10 mouse cellular contexts compared by ENCODE assay signal in genomic region chr1:166782106-166782505, GRCm38 (mm10).
DNase-seq lines count a peak whose midpoint lies in the region; ATAC-seq and TF ChIP-seq lines count a peak whose summit lies in the region.
"Had no signal": no experiment of that assay in that cellular context is flagged by ENCODE, and none has a peak within 500 bp of the region (broad histone marks: within the 10 kb centered on the region; RNA-seq: fewer than 3 reads in every experiment).

No protein-coding gene starts in this region.

- H3K36me3 ChIP-seq in forebrain, embryonic 14.5 days (ENCODE audit: control insufficient read depth, insufficient read depth, low read length): no peaks in the 10 kb centered on the region
- no peaks in the 10 kb centered on the region for H3K36me3 ChIP-seq in forebrain, embryonic 10.5 days (replicated peaks)
- no peaks in the 10 kb centered on the region for H3K36me3 ChIP-seq in midbrain, embryonic 13.5 days
- no peaks in the 10 kb centered on the region for H3K36me3 ChIP-seq in midbrain, embryonic 15.5 days (replicated peaks)
- no peaks in the 10 kb centered on the region for H3K36me3 ChIP-seq in liver, postnatal 0 days (replicated peaks; ENCODE audit: insufficient read depth, low read length)
- no peaks in the 10 kb centered on the region for H3K36me3 ChIP-seq in stomach, postnatal 0 days (ENCODE audit: control insufficient read depth, insufficient read depth, low read length)
- H3K36me3 ChIP-seq: heart, embryonic 13.5 days had no signal

- H3K27ac ChIP-seq in forebrain, embryonic 14.5 days (ENCODE audit: low read depth, low read length): no peak overlapping the region
- H3K27ac ChIP-seq in forebrain, embryonic 10.5 days: no peak overlapping the region
- H3K27ac ChIP-seq in midbrain, embryonic 13.5 days: no peak overlapping the region
- H3K27ac ChIP-seq in midbrain, embryonic 15.5 days: no peak overlapping the region
- H3K27ac ChIP-seq in liver, postnatal 0 days (ENCODE audit: low read depth): no peak overlapping the region
- no peak overlapping the region for H3K27ac ChIP-seq in stomach, postnatal 0 days (replicated peaks)
- H3K27ac ChIP-seq: heart, embryonic 13.5 days had no signal

- 0 out of 2 replicates have a peak, but pooled peaks have one; percentile 32 for ATAC-seq in forebrain, embryonic 14.5 days
- peak; percentile 56; the same call in 1 of the 2 replicates for ATAC-seq in midbrain, embryonic 13.5 days
- no peak; the same call in 1 of the 2 replicates for ATAC-seq in midbrain, embryonic 15.5 days (replicated peaks)
- ATAC-seq in cerebellum, adult (ENCODE audit: insufficient number of reproducible peaks, low FRiP score, low TSS enrichment): peak; percentile 90
- ATAC-seq in liver, postnatal 0 days: no peak
- no peak for ATAC-seq in stomach, postnatal 0 days (ENCODE audit: low FRiP score, low TSS enrichment)

- no peaks in the 10 kb centered on the region for H3K27me3 ChIP-seq in forebrain, embryonic 14.5 days (replicated peaks; ENCODE audit: control insufficient read depth, insufficient read depth, low read length)
- H3K27me3 ChIP-seq in forebrain, embryonic 10.5 days (ENCODE audit: poor library complexity, severe bottlenecking): no peaks in the 10 kb centered on the region
- no peaks in the 10 kb centered on the region for H3K27me3 ChIP-seq in midbrain, embryonic 13.5 days
- H3K27me3 ChIP-seq in midbrain, embryonic 15.5 days (replicated peaks): no peaks in the 10 kb centered on the region
- H3K27me3 ChIP-seq in liver, postnatal 0 days (ENCODE audit: insufficient read depth, low read length): no peaks in the 10 kb centered on the region
- H3K27me3 ChIP-seq in stomach, postnatal 0 days (ENCODE audit: control insufficient read depth, insufficient read depth, low read length): no peaks in the 10 kb centered on the region
- H3K27me3 ChIP-seq: heart, embryonic 13.5 days had no signal

- DNase-seq in forebrain, embryonic 14.5 days (ENCODE audit: low spot score): peak; percentile 77
- DNase-seq in forebrain, embryonic 10.5 days (ENCODE audit: extremely low spot score, low spot score): no peak
- peak; percentile 38 to 64 for DNase-seq in frontal cortex, postnatal 36 days (ENCODE audit: low spot score in 2 of 2)
- DNase-seq in liver, postnatal 0 days: peak; percentile 17
- no peak for DNase-seq in stomach, postnatal 0 days (ENCODE audit: low spot score)

- no peak overlapping the region for H3K4me2 ChIP-seq in forebrain, embryonic 14.5 days (ENCODE audit: low read length)
- no peak overlapping the region for H3K4me2 ChIP-seq in midbrain, embryonic 13.5 days (replicated peaks)
- no peak overlapping the region for H3K4me2 ChIP-seq in midbrain, embryonic 15.5 days
- no peak overlapping the region for H3K4me2 ChIP-seq in liver, postnatal 0 days (ENCODE audit: low read depth, low read length)
- no peak overlapping the region for H3K4me2 ChIP-seq in stomach, postnatal 0 days (replicated peaks; ENCODE audit: low read depth)
- H3K4me2 ChIP-seq: heart, embryonic 13.5 days had no signal

- 68% methylated on average over 1 of the region's 1 CpGs for WGBS in forebrain, embryonic 14.5 days
- WGBS in forebrain, embryonic 10.5 days: 76% methylated on average over 1 of the region's 1 CpGs
- WGBS in midbrain, embryonic 13.5 days: 72% methylated on average over 1 of the region's 1 CpGs
- 70% methylated on average over 1 of the region's 1 CpGs for WGBS in midbrain, embryonic 15.5 days
- WGBS in liver, postnatal 0 days (ENCODE audit: insufficient replicate concordance): 53% methylated on average over 1 of the region's 1 CpGs
- 41% methylated on average over 1 of the region's 1 CpGs for WGBS in stomach, postnatal 0 days

- H3K9ac ChIP-seq in forebrain, embryonic 14.5 days (ENCODE audit: low read length): no peak overlapping the region
- no peak overlapping the region for H3K9ac ChIP-seq in midbrain, embryonic 13.5 days (replicated peaks)
- no peak overlapping the region for H3K9ac ChIP-seq in midbrain, embryonic 15.5 days
- H3K9ac ChIP-seq in liver, postnatal 0 days (replicated peaks): no peak overlapping the region
- no peak overlapping the region for H3K9ac ChIP-seq in stomach, postnatal 0 days (ENCODE audit: low read length)
- H3K9ac ChIP-seq: heart, embryonic 13.5 days had no signal

- no peak overlapping the region for H3K4me3 ChIP-seq in forebrain, embryonic 14.5 days (ENCODE audit: low read depth, low read length)
- no peak overlapping the region for H3K4me3 ChIP-seq in forebrain, embryonic 10.5 days
- H3K4me3 ChIP-seq in midbrain, embryonic 13.5 days (replicated peaks): no peak overlapping the region
- no peak overlapping the region for H3K4me3 ChIP-seq in midbrain, embryonic 15.5 days
- no peak overlapping the region for H3K4me3 ChIP-seq in liver, postnatal 0 days (ENCODE audit: low read depth, low read length)
- no peak overlapping the region for H3K4me3 ChIP-seq in stomach, postnatal 0 days (ENCODE audit: low read depth, low read length)
- H3K4me3 ChIP-seq: heart, embryonic 13.5 days; megakaryocyte, embryonic 14.5 days had no signal

- no peaks in the 10 kb centered on the region for H3K4me1 ChIP-seq in forebrain, embryonic 14.5 days (ENCODE audit: control insufficient read depth, insufficient read depth, low read length)
- no peaks in the 10 kb centered on the region for H3K4me1 ChIP-seq in forebrain, embryonic 10.5 days
- H3K4me1 ChIP-seq in midbrain, embryonic 13.5 days (replicated peaks): no peaks in the 10 kb centered on the region
- H3K4me1 ChIP-seq in midbrain, embryonic 15.5 days: no peaks in the 10 kb centered on the region
- no peaks in the 10 kb centered on the region for H3K4me1 ChIP-seq in liver, postnatal 0 days (ENCODE audit: insufficient read depth)
- H3K4me1 ChIP-seq in stomach, postnatal 0 days (replicated peaks; ENCODE audit: control insufficient read depth, insufficient read depth): no peaks in the 10 kb centered on the region
- H3K4me1 ChIP-seq: heart, embryonic 13.5 days had no signal

- no peak for TF ChIP-seq EP300 in liver, postnatal 0 days (IDR thresholded peaks at IDR 0.05; ENCODE audit: low read depth)
- TF ChIP-seq EP300 in stomach, postnatal 0 days (optimal IDR thresholded peaks at IDR 0.05): no peak

- peak; percentile 64 for TF ChIP-seq CTCF in liver, postnatal 0 days (IDR thresholded peaks at IDR 0.05; ENCODE audit: low read depth)
- TF ChIP-seq CTCF in stomach, postnatal 0 days (IDR thresholded peaks at IDR 0.05; ENCODE audit: low read depth): peak; percentile 71

- H3K9me3 ChIP-seq in forebrain, embryonic 14.5 days (replicated peaks; ENCODE audit: control insufficient read depth, low read length): no peaks in the 10 kb centered on the region
- no peaks in the 10 kb centered on the region for H3K9me3 ChIP-seq in forebrain, embryonic 10.5 days
- no peaks in the 10 kb centered on the region for H3K9me3 ChIP-seq in midbrain, embryonic 13.5 days
- no peaks in the 10 kb centered on the region for H3K9me3 ChIP-seq in midbrain, embryonic 15.5 days
- no peaks in the 10 kb centered on the region for H3K9me3 ChIP-seq in liver, postnatal 0 days (ENCODE audit: low read length)
- no peaks in the 10 kb centered on the region for H3K9me3 ChIP-seq in stomach, postnatal 0 days (ENCODE audit: control insufficient read depth, low read length)
- H3K9me3 ChIP-seq: heart, embryonic 13.5 days; megakaryocyte, embryonic 14.5 days had no signal

Comparison
In these comparisons a context has a peak if more than half of its experiments do, and no peak if none do; other contexts are left out.
1. ATAC-seq: peak in forebrain, embryonic 14.5 days (single experiment), midbrain, embryonic 13.5 days (single experiment) and cerebellum, adult (single experiment); none in midbrain, embryonic 15.5 days (single experiment), liver, postnatal 0 days (single experiment) and stomach, postnatal 0 days (single experiment).
2. DNase-seq: peak in forebrain, embryonic 14.5 days (single experiment), frontal cortex, postnatal 36 days (2 of 2) and liver, postnatal 0 days (single experiment); none in forebrain, embryonic 10.5 days (single experiment) and stomach, postnatal 0 days (single experiment).